Mouse (Mus musculus) embryonic facial prominence, embryonic 10.5 days (tissue): ENCODE data around the gene P2ry1. TPM values are rescaled to one million over a fixed set of nuclear protein-coding genes. Genes with fewer than 3 reads are reported as not detected.

Experiments
- DNase-seq: peaks from one replicate; pipeline ENCODE4 v3.0.0-alpha.2; 2017; ENCODE audit warnings: low spot score
- H3K27ac ChIP-seq: fragments of 300-500 bp; sonication (generic); replicated peaks from 2 replicates; pipeline ENCODE4 v1.5.1; 2016; ENCODE audit warnings: mild to moderate bottlenecking
- H3K27me3 ChIP-seq: fragments of 300-500 bp; sonication (generic); replicated peaks from 2 replicates; pipeline ENCODE4 v1.6.1; 2016; ENCODE audit warnings: low read depth, mild to moderate bottlenecking; ENCODE audit not compliant: poor library complexity, severe bottlenecking
- H3K36me3 ChIP-seq: fragments of 300-500 bp; sonication (generic); replicated peaks from 2 replicates; pipeline ENCODE4 v1.6.1; 2016; ENCODE audit warnings: mild to moderate bottlenecking, moderate library complexity
- H3K4me1 ChIP-seq: fragments of 300-500 bp; sonication (generic); 2 replicates; pipeline ENCODE4 v1.6.1; 2016
- H3K4me3 ChIP-seq: fragments of 300-500 bp; sonication (generic); 2 replicates; pipeline ENCODE4 v1.5.1; 2016; ENCODE audit warnings: mild to moderate bottlenecking, moderate library complexity
- H3K9me3 ChIP-seq: fragments of 300-500 bp; sonication (generic); 2 replicates; pipeline ENCODE4 v1.6.1; 2016; ENCODE audit warnings: mild to moderate bottlenecking
- WGBS: fragments of 180-500 bp; shearing (Covaris S2); methylation state at CpG from one replicate; pipeline ENCODE4 v1.1.7; 2016; 5-methylcytosine and 5-hydroxymethylcytosine counted together
- polyA plus RNA-seq: library from polyadenylated mRNA; unstranded; fragments of >200 nt; fragmentation: Nextera tagmentation; extraction: Ambion mirVana; gene quantifications from 2 replicates; pipeline ENCODE4 v1.2.1, GENCODE M21; 2016

The P2ry1 gene
- polyA plus RNA-seq, 1 experiment from 2014 or later: 4.9 TPM

DNA sequence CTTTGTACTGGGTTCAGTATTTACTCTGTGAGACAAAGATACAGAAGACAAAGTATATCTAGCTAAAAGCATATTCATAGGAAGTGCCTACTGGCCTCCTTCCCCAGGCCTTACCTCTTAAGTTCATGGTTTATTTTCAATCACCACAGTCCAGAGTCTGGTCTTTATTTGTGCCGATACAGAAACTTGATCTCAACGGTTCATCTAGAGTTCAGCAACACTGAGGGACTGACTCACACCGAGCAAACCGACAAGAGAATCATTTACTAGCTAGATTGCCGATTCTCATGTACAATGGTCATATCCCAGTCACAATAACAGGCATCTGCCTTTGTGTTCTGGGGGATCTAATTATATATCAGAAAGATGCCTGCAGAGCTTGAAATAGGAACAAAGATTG lies 9.1 kb downstream of the P2ry1 start:
- H3K4me3 ChIP-seq: no peak overlapping the region
- DNase-seq: no peak
- 46% methylated on average over 5 of the region's 5 CpGs for WGBS
- H3K27me3 ChIP-seq: no peaks in the 10 kb centered on the region
- H3K9me3 ChIP-seq: no peaks in the 10 kb centered on the region
- H3K36me3 ChIP-seq: no peaks in the 10 kb centered on the region
- peaks cover 12% of the 10 kb centered on the region; the same call in 1 of the 2 replicates for H3K4me1 ChIP-seq
- H3K27ac ChIP-seq: no peak overlapping the region

DNA sequence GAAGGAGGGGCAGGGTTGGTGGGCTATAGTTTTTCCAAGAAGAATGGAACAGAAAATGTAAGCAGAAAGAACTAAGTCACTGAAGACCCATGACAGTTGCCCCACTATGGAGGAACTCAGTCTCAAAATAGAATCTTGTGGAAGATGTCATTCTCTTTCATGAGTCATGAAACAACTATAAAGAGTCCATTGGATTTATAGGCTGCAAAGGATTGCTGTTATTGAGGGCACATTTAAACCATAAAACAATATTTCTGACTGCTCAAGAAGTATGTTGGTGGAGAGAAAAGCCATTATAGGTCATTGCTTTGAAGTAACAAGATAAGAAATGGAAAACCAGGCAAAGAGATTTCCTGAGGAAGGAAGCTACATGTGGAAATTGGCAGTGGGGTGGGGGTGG lies 10.0 kb downstream of the P2ry1 start:
- Histone ChIP-seq H3K9me3 (no peaks in the 10 kb centered on the region), H3K4me1 (peaks cover 12% of the 10 kb centered on the region; the same call in 1 of the 2 replicates), H3K27ac (no peak overlapping the region), H3K27me3 (no peaks in the 10 kb centered on the region), H3K36me3 (no peaks in the 10 kb centered on the region), H3K4me3 (no peak overlapping the region)
- no peak for DNase-seq

DNA sequence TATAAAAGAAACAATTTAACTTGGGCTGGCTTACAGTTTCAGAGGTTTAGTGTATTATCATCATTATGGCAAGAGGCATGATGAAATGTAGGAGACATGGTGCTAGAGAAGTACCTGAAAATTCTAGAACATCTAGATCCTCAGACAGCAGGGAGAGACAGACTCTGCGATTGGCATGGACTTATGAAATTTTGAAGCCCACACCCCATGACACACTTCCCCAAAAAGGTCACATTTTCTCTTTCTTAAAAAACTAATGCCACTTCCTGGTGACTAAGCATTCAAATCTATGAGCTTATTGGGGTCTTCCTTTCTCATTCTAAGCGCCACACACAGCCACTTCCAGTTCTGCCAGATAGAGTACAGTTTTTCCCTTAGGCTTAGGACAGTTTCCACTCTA lies 14.1 kb downstream of the P2ry1 start:
- Histone ChIP-seq H3K4me1 (0 out of 2 replicates have a peak, but pooled peaks cover 6% of the 10 kb centered on the region), H3K9me3 (no peaks in the 10 kb centered on the region), H3K27me3 (no peaks in the 10 kb centered on the region), H3K27ac (no peak overlapping the region), H3K4me3 (no peak overlapping the region), H3K36me3 (no peaks in the 10 kb centered on the region)
- no peak for DNase-seq
- 86% methylated on average over 2 of the region's 2 CpGs for WGBS

DNA sequence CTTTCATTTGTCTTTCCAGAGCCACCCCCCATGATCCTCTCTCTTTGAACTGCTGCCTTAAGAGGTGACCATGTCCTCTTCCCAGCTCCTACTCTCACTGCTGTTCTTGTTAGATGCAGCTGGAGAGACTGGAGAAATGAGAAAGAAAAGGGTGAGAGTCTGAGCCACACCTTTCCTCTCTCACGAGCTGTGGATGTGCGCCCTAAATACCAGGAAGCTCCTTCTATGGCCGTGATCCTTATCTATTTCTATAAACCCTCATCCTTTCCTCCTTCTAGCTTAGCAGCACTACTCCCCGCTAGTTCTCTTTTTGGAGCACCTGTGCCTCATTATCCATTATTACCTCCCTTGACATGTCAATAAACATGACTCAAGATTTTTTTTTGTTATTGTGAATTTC lies 29.5 kb downstream of the P2ry1 start:
- Histone ChIP-seq H3K27me3 (no peaks in the 10 kb centered on the region), H3K27ac (no peak overlapping the region), H3K4me3 (no peak overlapping the region), H3K4me1 (peaks cover 3% of the 10 kb centered on the region; the same call in 1 of the 2 replicates), H3K9me3 (no peaks in the 10 kb centered on the region), H3K36me3 (no peaks in the 10 kb centered on the region)
- no peak for DNase-seq
- 75% methylated on average over 4 of the region's 4 CpGs for WGBS

DNA sequence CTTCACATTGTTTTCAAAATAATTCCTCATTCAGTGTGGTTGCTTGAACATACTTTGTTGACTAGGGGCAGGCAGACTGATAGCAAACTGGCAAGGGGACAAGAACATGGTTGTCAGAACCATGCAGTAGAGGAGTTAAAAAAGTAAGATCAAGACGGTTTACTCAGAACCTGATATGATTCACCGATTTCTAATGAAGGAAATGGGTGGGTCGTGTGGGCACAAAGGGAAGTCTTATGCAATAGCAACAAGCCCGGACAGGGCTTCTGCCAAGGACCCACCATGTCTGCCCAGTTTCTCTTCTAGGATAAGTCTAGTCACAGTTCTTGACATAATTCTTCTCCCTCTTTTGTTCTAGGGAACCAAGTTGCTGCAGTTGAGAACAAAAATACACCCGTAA lies 33.0 kb downstream of the P2ry1 start:
- Histone ChIP-seq H3K27me3 (no peaks in the 10 kb centered on the region), H3K27ac (no peak overlapping the region), H3K9me3 (no peaks in the 10 kb centered on the region), H3K4me1 (peaks cover 3% of the 10 kb centered on the region; the same call in 1 of the 2 replicates), H3K4me3 (no peak overlapping the region), H3K36me3 (no peaks in the 10 kb centered on the region)
- WGBS: 88% methylated on average over 5 of the region's 5 CpGs
- no peak for DNase-seq

DNA sequence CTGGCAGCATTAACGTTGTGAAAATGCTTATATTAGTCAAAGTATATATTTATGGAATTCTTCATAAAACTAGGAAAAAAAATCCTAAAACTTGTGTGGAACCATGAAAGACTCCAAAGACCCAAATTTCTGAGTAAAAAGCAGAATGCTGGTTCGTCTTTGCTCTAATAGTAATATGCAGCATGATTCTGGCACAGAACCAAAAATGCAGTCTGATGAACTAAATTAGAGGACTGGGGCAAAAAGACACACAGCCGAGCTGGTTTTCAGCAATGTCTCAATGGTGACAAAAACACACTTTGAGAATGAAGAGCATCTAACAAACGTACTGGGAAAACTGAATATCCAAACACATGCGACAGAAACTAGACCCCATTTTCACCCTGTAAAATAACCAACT lies 37.3 kb downstream of the P2ry1 start:
- DNase-seq: no peak
- H3K36me3 ChIP-seq: no peaks in the 10 kb centered on the region
- H3K27ac ChIP-seq: no peak overlapping the region
- WGBS: 84% methylated on average over 5 of the region's 5 CpGs
- H3K27me3 ChIP-seq: no peaks in the 10 kb centered on the region
- H3K4me1 ChIP-seq: no peaks in the 10 kb centered on the region
- H3K9me3 ChIP-seq: no peaks in the 10 kb centered on the region
- H3K4me3 ChIP-seq: no peak overlapping the region

DNA sequence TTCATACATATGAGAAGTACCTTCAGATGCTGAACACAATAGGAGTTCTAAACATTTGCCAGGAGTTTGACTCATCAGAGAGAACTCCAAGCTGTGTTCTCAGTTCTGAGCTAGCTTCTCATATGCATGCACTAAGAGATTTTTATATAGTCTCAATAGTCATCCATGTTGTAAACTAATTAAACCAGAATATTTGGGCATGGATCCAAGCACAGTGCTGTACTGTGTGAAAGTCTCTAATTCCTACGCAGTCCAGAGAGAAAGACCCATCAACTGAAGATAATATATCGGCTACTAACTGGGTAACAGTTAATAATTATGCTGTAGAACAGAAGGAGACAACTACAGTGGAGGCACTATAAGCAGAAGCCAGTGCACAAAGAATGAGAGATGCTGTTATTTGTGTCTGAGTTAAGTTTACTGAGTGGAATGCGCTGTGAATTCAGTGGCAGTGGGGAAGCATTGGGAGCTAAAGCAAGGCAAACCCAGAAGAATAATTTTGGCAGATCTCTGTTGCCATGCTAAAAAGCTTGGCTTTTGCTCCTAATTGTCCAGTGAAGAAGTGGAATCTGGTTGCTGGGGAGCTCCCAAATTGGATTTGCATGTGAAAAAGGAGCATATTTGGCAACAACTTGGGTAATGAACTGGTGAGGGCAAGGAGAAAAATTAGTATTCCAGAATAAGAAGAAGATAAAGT lies 47.5 kb downstream of the P2ry1 start:
- H3K27me3 ChIP-seq: no peaks in the 10 kb centered on the region
- H3K4me1 ChIP-seq: no peaks in the 10 kb centered on the region
- no peak overlapping the region for H3K4me3 ChIP-seq
- WGBS: 86% methylated on average over 3 of the region's 3 CpGs
- no peaks in the 10 kb centered on the region for H3K9me3 ChIP-seq
- no peak for DNase-seq
- no peak overlapping the region for H3K27ac ChIP-seq
- no peaks in the 10 kb centered on the region for H3K36me3 ChIP-seq
